Mouse (Mus musculus): Measurements from ENCODE around the gene Psmg3. TPM values are rescaled to one million over a fixed set of nuclear protein-coding genes. Genes with fewer than 3 reads are reported as not detected.
A peak's percentile ranks its signal among the peaks of the same experiment; 100 is the strongest.

Psmg3 gene
- polyA plus RNA-seq, 1 experiment from 2014 or later, result 78.8 TPM

- ATAC-seq (ENCODE audit: insufficient read depth) (peak; percentile 88), DNase-seq (peak; percentile 98)
- Histone ChIP-seq H3K9ac (peak within 1 kb of the TSS; percentile 77), H3K4me2 (peak within 1 kb of the TSS; percentile 100), H3K4me1 (ENCODE audit: insufficient read depth) (peaks cover 25% of the 10 kb centered on the region), H3K4me3 (ENCODE audit: low read depth, low read length) (peak within 1 kb of the TSS; percentile 91), H3K9me3 (ENCODE audit: low read depth, low read length) (no peaks in the 10 kb centered on the region), H3K27me3 (ENCODE audit: insufficient read depth, low read length) (no peaks in the 10 kb centered on the region), H3K27ac (ENCODE audit: low read depth) (peak within 1 kb of the TSS; percentile 80), H3K36me3 (ENCODE audit: insufficient read depth) (no peaks in the 10 kb centered on the region)
- under 1% methylated on average over 92 of the region's 92 CpGs for WGBS
- TF ChIP-seq CTCF (IDR thresholded peaks at IDR 0.05; ENCODE audit: low read depth), result 0 out of 2 replicates have a peak, but pooled peaks have one; percentile 29
Observed at GRCm38 (mm10) chr5:139791227-139792158, 35.2 kb downstream of the Psmg3 start, which contains the start of gene Mafk. Gene Mafk, plus strand, starts transcription at chr5:139791513.

GRCm38 (mm10) chr5:139789466-139789865 is 37.2 kb downstream of the Psmg3 start:
- 47% methylated on average over 4 of the region's 4 CpGs for WGBS
- no peak overlapping the region for H3K4me3 ChIP-seq (ENCODE audit: low read depth, low read length)
- 0 out of 2 replicates have a peak, but pooled peaks have one; percentile 6 for TF ChIP-seq CTCF (IDR thresholded peaks at IDR 0.05; ENCODE audit: low read depth)
- DNase-seq, result no peak
- H3K4me1 ChIP-seq (ENCODE audit: insufficient read depth), result peaks cover 19% of the 10 kb centered on the region
- no peaks in the 10 kb centered on the region for H3K27me3 ChIP-seq (ENCODE audit: insufficient read depth, low read length)
- no peak for ATAC-seq (ENCODE audit: insufficient read depth)
- H3K9ac ChIP-seq, result no peak overlapping the region
- H3K27ac ChIP-seq (ENCODE audit: low read depth), result no peak overlapping the region
- no peaks in the 10 kb centered on the region for H3K9me3 ChIP-seq (ENCODE audit: low read depth, low read length)
- H3K4me2 ChIP-seq, result no peak overlapping the region
- H3K36me3 ChIP-seq (ENCODE audit: insufficient read depth), result no peaks in the 10 kb centered on the region

- DNase-seq (no peak), ATAC-seq (ENCODE audit: insufficient read depth) (no peak)
- H3K4me1 ChIP-seq (ENCODE audit: insufficient read depth), result no peaks in the 10 kb centered on the region
- 70% methylated on average over 8 of the region's 8 CpGs for WGBS
- no peaks in the 10 kb centered on the region for H3K36me3 ChIP-seq (ENCODE audit: insufficient read depth)
- no peak overlapping the region for H3K9ac ChIP-seq
- H3K4me3 ChIP-seq (ENCODE audit: low read depth, low read length), result no peak overlapping the region
- TF ChIP-seq CTCF (IDR thresholded peaks at IDR 0.05; ENCODE audit: low read depth), result no peak
- no peak overlapping the region for H3K4me2 ChIP-seq
- no peaks in the 10 kb centered on the region for H3K27me3 ChIP-seq (ENCODE audit: insufficient read depth, low read length)
- no peak overlapping the region for H3K27ac ChIP-seq (ENCODE audit: low read depth)
- H3K9me3 ChIP-seq (ENCODE audit: low read depth, low read length), result no peaks in the 10 kb centered on the region
Observed at GRCm38 (mm10) chr5:139781406-139781805, 45.3 kb downstream of the Psmg3 start.

- Histone ChIP-seq H3K9me3 (ENCODE audit: low read depth, low read length) (no peaks in the 10 kb centered on the region), H3K36me3 (ENCODE audit: insufficient read depth) (peaks cover 16% of the 10 kb centered on the region), H3K4me3 (ENCODE audit: low read depth, low read length) (no peak overlapping the region), H3K9ac (no peak overlapping the region), H3K4me1 (ENCODE audit: insufficient read depth) (no peaks in the 10 kb centered on the region), H3K27ac (ENCODE audit: low read depth) (no peak overlapping the region), H3K4me2 (no peak overlapping the region), H3K27me3 (ENCODE audit: insufficient read depth, low read length) (no peaks in the 10 kb centered on the region)
- ATAC-seq (ENCODE audit: insufficient read depth) (no peak), DNase-seq (no peak)
- 75% methylated on average over 5 of the region's 5 CpGs for WGBS
- no peak for TF ChIP-seq CTCF (IDR thresholded peaks at IDR 0.05; ENCODE audit: low read depth)
Observed at GRCm38 (mm10) chr5:139776966-139777365, 49.7 kb downstream of the Psmg3 start.

GRCm38 (mm10) chr5:139775216-139775926 is 51.3 kb downstream of the Psmg3 start, which contains the start of gene Ints1:
Gene Ints1, minus strand, starts transcription at chr5:139775674.
- Histone ChIP-seq H3K36me3 (ENCODE audit: insufficient read depth) (peaks cover 32% of the 10 kb centered on the region), H3K9me3 (ENCODE audit: low read depth, low read length) (no peaks in the 10 kb centered on the region), H3K9ac (peak within 1 kb of the TSS; percentile 81), H3K4me1 (ENCODE audit: insufficient read depth) (no peaks in the 10 kb centered on the region), H3K4me2 (peak within 1 kb of the TSS; percentile 92), H3K27ac (ENCODE audit: low read depth) (no peak within 1 kb of the TSS), H3K27me3 (ENCODE audit: insufficient read depth, low read length) (no peaks in the 10 kb centered on the region), H3K4me3 (ENCODE audit: low read depth, low read length) (peak within 1 kb of the TSS; percentile 98)
- peak; percentile 99 for DNase-seq
- WGBS, result under 1% methylated on average over 55 of the region's 55 CpGs
- ATAC-seq (ENCODE audit: insufficient read depth), result peak; percentile 95
- TF ChIP-seq CTCF (IDR thresholded peaks at IDR 0.05; ENCODE audit: low read depth), result peak; percentile 94

Other genes with a start within 250 kb of the Psmg3 start
- 3.0 and 4.8 TPM in 2 replicates for gene Micall2, start 90.5 kb downstream of the Psmg3 start, polyA plus RNA-seq (2014; fragmentation: Nextera tagmentation; extraction: Ambion mirVana)
- gene Ints1, start 51.2 kb downstream of the Psmg3 start, polyA plus RNA-seq (2014; fragmentation: Nextera tagmentation; extraction: Ambion mirVana), result 37.6 and 39.8 TPM in 2 replicates
- gene Mafk, start 35.4 kb downstream of the Psmg3 start, polyA plus RNA-seq (2014; fragmentation: Nextera tagmentation; extraction: Ambion mirVana), result 8.0 and 10.0 TPM in 2 replicates
- 8.4 and 10.5 TPM in 2 replicates for gene Tmem184a, start 7.0 kb downstream of the Psmg3 start, polyA plus RNA-seq (2014; fragmentation: Nextera tagmentation; extraction: Ambion mirVana)
- gene Gm26938, start 478 bp downstream of the Psmg3 start, polyA plus RNA-seq (2014; fragmentation: Nextera tagmentation; extraction: Ambion mirVana), result not detected in 2 replicates
- gene Elfn1, start 81.1 kb upstream of the Psmg3 start, polyA plus RNA-seq (2014; fragmentation: Nextera tagmentation; extraction: Ambion mirVana), result 0.12 and 0.46 TPM in 2 replicates